Mouse (Mus musculus): ENCODE data around the gene Orc1. TPM values are rescaled to one million over a fixed set of nuclear protein-coding genes. Genes with fewer than 3 reads are reported as not detected.
A peak's percentile ranks its signal among the peaks of the same experiment; 100 is the strongest.

Orc1 gene
- total RNA-seq, 2 experiments from 2014 or later, result 1.0 TPM

DNA sequence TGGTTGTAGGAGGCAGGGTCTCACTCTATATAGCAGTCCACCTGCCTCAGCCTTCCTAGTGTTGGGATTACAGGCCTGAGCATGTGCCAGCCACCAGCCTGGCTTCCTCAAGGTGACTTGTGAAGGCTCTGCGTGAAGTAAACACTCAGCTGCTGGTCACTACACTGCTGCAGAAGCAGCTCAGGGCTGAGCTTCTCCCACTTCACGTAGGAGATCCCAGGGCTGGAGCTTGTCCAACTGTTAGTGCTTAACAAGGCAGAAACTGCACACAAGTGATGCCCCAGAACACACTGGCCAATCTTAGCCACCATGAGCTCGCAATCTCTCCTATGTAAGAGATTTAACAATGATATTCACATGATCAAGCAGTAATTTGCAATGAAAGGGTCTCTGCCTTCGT is 55.5 kb downstream of the Orc1 start:
- DNase-seq (ENCODE audit: low spot score in 2 of 2), result no peak

DNA sequence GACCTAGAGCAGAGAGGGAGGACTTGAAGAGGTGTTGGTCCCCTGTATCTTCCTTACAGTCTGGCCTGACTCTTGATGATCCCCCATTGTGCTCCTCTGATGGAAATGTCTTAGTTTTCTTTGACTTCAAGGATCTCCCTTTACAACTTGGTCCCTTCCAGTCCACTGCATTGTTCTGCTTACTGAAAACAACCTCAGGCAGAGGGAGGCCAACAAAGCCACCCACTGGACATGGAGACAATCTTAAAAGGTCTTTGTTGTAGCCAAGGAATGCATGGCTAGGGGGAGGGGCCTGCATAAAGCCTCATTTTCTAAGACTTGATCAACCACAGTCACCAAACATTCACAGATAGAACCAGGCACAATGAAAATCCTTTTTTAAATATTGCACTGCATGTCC is 55.9 kb downstream of the Orc1 start:
- DNase-seq (ENCODE audit: low spot score in 2 of 2), result no peak

GRCm38 (mm10) chr4:108637721-108638120 is 58.5 kb downstream of the Orc1 start:
- no peak for DNase-seq (ENCODE audit: low spot score in 2 of 2)

GRCm38 (mm10) chr4:108638752-108639151 is 59.5 kb downstream of the Orc1 start:
- DNase-seq (ENCODE audit: low spot score in 2 of 2), result no peak

DNA sequence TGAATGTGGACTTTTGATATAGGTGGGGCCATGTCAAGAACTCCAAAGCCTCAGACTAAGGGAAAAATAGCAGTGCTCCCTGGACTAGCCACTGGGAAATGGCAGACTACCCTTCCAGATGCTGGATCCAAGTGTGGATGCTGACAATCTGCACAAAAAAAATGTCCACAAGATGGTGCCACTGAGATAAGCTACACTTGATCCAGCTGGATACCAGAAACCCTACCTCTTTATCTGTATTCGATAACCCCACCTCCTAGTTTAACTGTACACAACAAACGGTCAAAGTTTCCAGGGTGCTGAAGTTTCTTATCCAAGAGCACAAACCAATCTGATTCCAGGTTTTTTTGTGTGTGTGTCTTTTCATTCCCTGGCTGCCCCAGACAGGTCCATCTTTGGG is 85.2 kb downstream of the Orc1 start:
- peak in 1 of 2 experiments; percentile 13 for DNase-seq (ENCODE audit: low spot score in 2 of 2)

Other genes starting within 250 kb of the Orc1 start
- gene Shisal2a, start 196.1 kb upstream of the Orc1 start, total RNA-seq (2021), result not detected
- gene Gpx7, start 172.5 kb upstream of the Orc1 start, total RNA-seq (2021), result 10 to 100 TPM; 10.3 to 12.1 TPM
- gene Tut4, start 120.0 kb upstream of the Orc1 start, total RNA-seq (2021), result 10 to 100 TPM; 47.1 to 50.1 TPM
- 10 to 100 TPM; 42.2 to 46.3 TPM for gene Prpf38a, start 87 bp upstream of the Orc1 start, total RNA-seq (2021)
- 10 to 100 TPM; 29.4 to 40.1 TPM for gene Cc2d1b, start 40.5 kb downstream of the Orc1 start, total RNA-seq (2021)
- gene 3110021N24Rik, start 140.2 kb downstream of the Orc1 start, total RNA-seq (2021), result 1 to 10 TPM; 1.0 TPM
- gene Zfyve9, start 201.4 kb downstream of the Orc1 start, total RNA-seq (2021), result 10 to 100 TPM; 45.4 to 45.6 TPM

All from layer of hippocampus, postnatal 10 days (tissue).